In the genomic region with DNA sequence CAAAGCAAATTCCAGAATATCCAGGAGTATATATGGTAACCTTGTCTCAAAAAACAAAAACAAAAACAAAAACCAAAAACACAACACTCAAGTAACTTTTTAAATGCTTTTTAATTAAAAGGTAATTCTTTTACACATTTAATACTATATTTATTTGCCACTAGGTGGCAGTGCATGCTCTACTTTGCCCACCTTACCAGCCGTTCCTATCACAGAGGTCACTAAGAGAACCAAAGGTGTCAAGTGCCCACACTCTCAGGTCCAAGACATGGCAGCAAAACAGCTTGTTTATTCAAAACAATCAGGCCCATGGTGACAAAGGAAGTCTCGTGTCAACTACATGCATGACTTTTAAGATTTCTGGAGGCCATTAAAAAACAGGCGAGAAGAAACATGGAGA, we compare ENCODE assay signal across 10 mouse cellular contexts. TPM values are rescaled to one million over a fixed set of nuclear protein-coding genes. Genes with fewer than 3 reads are reported as not detected.
A peak's percentile ranks its signal among the peaks of the same experiment; 100 is the strongest.
DNase-seq lines count a peak whose midpoint lies in the region; TF ChIP-seq lines count a peak whose summit lies in the region.
"Had no signal": no experiment of that assay in that cellular context is flagged by ENCODE, and none has a peak within 500 bp of the region (broad histone marks: within the 10 kb centered on the region; RNA-seq: fewer than 3 reads in every experiment).

No protein-coding gene starts in this region.

- H3K27ac ChIP-seq in ES-E14 (ENCODE audit: insufficient read depth, low read depth, low read length, poor library complexity, severe bottlenecking) = no peak overlapping the region

- DNase-seq in kidney, postnatal 10 days = peak; percentile 30
- no peak for DNase-seq in kidney, postnatal 14 days
- peak; percentile 25 for DNase-seq in ES-E14 (ENCODE audit: low read depth, low spot score)
- peak; percentile 42 for DNase-seq in c-Kit-positive CD71-positive TER-119-positive erythroid progenitor cells, embryonic 14.5 days (ENCODE audit: low spot score)
- peak; percentile 53 for DNase-seq in mesoderm, embryonic 11.5 days (ENCODE audit: low read depth, low spot score)
- no peak for DNase-seq in right cerebral cortex, postnatal 36 days (ENCODE audit: low spot score in 2 of 2)
- no peak for DNase-seq in layer of hippocampus, postnatal 36 days
- DNase-seq in frontal cortex, postnatal 10 days (ENCODE audit: low spot score in 2 of 2) = no peak
- DNase-seq: cerebellum, postnatal 36 days had no signal

- H3K4me1 ChIP-seq in ES-E14 (ENCODE audit: control insufficient read depth in 2 of 2, insufficient read depth in 2 of 2, low read length in 2 of 2, poor library complexity in 1 of 2) = no peaks in the 10 kb centered on the region

- no peak overlapping the region for H3K4me3 ChIP-seq in ES-E14 (ENCODE audit: insufficient read depth in 1 of 2, low read depth in 1 of 2, low read length in 2 of 2, poor library complexity in 1 of 2, severe bottlenecking in 1 of 2)
- H3K4me3 ChIP-seq: myocyte had no signal

- H3K36me3 ChIP-seq in ES-E14 (ENCODE audit: control insufficient read depth, insufficient read depth, low read length, poor library complexity, severe bottlenecking) = no peaks in the 10 kb centered on the region

- H3K9me3 ChIP-seq in ES-E14 (ENCODE audit: control insufficient read depth, insufficient read depth, low read depth, low read length) = no peaks in the 10 kb centered on the region

- no peak overlapping the region for H3K9ac ChIP-seq in ES-E14 (ENCODE audit: insufficient read depth, low read depth, low read length, poor library complexity, severe bottlenecking)

- in situ Hi-C loops in ES-E14 (cut with MboI; ENCODE audit: low sequenced_read_pairs in 2 of 2, unreplicated experiment in 2 of 2) = no loop called here

TF ChIP-seq in ES-E14, 5 proteins besides CTCF, POLR2A, EP300 and RAD21:
- TF ChIP-seq MAFK (IDR thresholded peaks at IDR 0.05; ENCODE audit: insufficient read depth, low read depth, low read length) (no peak), ZC3H11A (IDR thresholded peaks at IDR 0.05; ENCODE audit: borderline replicate concordance, low read depth, low read length) (peak; percentile 16; the same call in 1 of the 2 replicates)

RNA-seq across cellular contexts. Expression of gene Coq8a, which starts 24.2 kb away (rescaled TPM):
- total RNA-seq in ES-E14 (2012; rRNA removed) = 8.3 and 20.5 TPM in 2 replicates
- 10 to 100 TPM; 55.0 to 68.3 TPM for total RNA-seq in layer of hippocampus, postnatal 36 days (2021)

Comparison
In these comparisons a context has a peak if more than half of its experiments do, and no peak if none do; other contexts are left out.
1. DNase-seq: peak in kidney, postnatal 10 days (single experiment), ES-E14 (single experiment), c-Kit-positive CD71-positive TER-119-positive erythroid progenitor cells, embryonic 14.5 days (single experiment) and mesoderm, embryonic 11.5 days (single experiment); none in kidney, postnatal 14 days (single experiment), right cerebral cortex, postnatal 36 days (0 of 2), layer of hippocampus, postnatal 36 days (0 of 2) and frontal cortex, postnatal 10 days (0 of 2).